Mouse (Mus musculus): ENCODE measurements around the gene Gpld1. TPM values are rescaled to one million over a fixed set of nuclear protein-coding genes. Genes with fewer than 3 reads are reported as not detected.
A peak's percentile ranks its signal among the peaks of the same experiment; 100 is the strongest.

Gpld1 gene
- total RNA-seq (2021), result 10 to 100 TPM; 19.0 to 19.2 TPM

DNA sequence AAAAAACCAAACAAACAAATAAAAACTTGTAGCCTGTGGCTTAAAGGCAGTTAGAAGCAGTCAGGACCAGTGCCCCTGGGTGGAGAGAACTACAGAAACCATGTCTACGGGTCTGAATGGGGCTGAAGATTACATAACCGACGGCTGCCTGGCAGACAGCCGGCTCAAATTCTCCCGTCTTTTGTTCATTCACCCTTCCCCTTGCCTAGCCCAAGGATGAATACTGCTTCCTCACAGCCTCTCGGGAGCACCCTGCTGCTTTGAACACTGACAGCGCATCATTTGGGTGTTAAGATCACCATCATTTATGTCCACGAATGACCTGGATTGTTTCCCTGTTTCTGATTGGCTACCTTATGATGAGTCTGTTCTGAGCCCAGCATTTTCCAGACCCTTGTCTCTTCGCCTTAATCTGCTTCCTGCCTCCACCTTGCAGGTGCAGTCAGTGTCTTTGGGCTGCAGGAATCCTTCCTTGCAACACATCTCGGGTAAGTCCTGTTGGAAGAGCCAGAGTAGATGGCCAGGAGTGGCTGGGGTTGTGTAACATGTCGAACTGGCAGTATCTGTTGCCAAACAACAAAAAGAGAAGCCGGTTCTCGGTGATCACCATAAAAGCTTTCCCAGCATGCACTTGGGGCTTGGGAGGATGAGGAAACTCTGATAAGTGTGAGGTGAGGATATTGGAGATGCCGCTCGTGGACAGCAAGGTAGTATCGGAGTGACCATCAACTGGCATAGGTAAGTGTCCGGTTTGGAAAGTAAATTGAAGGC is at the start of gene Gpld1:
Gene Gpld1 (plus strand): TSS at position 641 of the 771 bp plus-strand sequence.
- intact Hi-C loops (cut with DNase I), result no loop called here
- DNase-seq (ENCODE audit: low spot score in 2 of 2), result no peak

DNA sequence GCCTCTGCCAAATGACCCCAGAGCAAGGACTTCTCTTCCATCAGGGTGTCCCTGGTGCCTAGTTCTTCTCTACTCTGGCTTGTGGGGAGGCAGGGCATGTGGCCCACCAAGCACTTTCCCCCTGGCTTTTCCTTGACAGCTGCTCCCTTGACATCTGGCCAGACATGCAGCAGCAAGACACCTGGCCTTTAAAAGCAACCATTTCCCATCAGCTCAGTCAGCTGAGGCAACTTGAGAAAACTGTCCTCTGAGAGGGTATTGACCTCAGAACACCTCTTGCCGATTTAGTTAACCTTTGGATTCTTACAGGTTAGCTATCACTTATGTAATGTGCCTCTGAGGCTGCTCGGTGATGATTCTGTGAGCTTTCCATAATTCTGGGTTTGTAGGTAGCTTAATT is 49.1 kb upstream of the Gpld1 start:
- intact Hi-C loops (cut with DNase I), result no loop called here
- no peak for DNase-seq (ENCODE audit: low spot score in 2 of 2)

- intact Hi-C loops (cut with DNase I), result no loop called here
- no peak for DNase-seq (ENCODE audit: low spot score in 2 of 2)
These were observed 41.0 kb upstream of the Gpld1 start for GRCm38 (mm10) chr13:24901916-24902315.

- intact Hi-C loops (cut with DNase I), result no loop called here
- DNase-seq (ENCODE audit: low spot score in 2 of 2), result no peak
These were observed 39.5 kb upstream of the Gpld1 start for GRCm38 (mm10) chr13:24903412-24903811.

DNA sequence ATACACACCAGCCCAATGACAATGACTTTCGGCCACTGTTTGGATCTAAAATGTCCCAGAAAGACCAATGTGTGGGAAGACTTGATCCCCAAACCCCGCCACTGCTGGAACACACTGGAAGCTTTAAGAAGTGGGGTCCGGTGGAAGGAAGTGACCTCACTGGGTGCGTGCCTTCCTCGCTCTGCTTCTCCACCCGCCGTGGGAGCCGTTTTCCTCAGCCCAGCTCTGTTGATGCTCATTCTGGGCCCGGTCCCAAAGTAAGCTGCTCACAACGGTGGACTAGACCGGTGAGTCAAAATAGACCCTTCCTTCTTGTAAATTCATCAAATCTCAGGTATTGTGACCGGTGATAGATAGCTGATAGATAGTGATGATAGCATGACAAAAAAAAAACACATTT is 37.5 kb upstream of the Gpld1 start:
- DNase-seq (ENCODE audit: low spot score in 2 of 2), result no peak
- intact Hi-C loops (cut with DNase I), result no loop called here

DNA sequence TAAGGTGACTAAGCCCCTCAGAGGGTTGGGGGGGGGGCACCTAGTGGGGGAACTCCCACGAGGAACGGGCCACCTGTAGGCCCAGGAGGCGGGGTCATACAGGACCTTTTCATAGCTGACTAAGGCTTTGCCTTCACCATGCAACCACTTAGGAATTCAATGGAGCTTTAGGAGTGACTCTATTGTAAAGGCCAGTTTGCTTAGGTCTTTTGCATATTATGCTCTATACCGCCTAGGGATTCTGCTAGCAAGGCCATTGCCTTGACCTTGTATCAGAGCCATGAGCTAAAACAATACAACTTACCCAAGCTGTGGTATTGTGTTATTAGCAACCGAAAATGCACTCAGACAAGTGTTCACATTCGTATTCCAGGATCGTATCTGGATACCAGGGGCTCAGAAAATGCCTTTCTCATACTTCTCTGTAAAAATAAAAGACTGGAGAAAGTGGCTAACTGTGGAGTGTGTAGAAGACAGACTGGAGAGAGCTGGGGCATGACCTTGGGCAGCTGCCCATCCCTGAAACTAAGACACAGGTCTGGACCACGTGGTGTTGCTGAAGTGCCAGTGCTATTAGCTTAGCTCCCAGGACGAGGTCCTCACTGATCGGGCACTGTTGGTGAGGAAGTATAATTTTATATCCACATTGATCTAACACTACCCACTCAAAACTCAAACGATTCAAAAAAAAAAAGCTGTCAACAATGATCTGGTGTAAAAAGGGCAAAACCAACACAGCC is 36.0 kb upstream of the Gpld1 start:
- DNase-seq (ENCODE audit: low spot score in 2 of 2), result no peak
- intact Hi-C loops (cut with DNase I), result no loop called here

- intact Hi-C loops (cut with DNase I), result no loop called here
- no peak for DNase-seq (ENCODE audit: low spot score in 2 of 2)
These were observed 33.8 kb upstream of the Gpld1 start for GRCm38 (mm10) chr13:24909112-24909511.

DNA sequence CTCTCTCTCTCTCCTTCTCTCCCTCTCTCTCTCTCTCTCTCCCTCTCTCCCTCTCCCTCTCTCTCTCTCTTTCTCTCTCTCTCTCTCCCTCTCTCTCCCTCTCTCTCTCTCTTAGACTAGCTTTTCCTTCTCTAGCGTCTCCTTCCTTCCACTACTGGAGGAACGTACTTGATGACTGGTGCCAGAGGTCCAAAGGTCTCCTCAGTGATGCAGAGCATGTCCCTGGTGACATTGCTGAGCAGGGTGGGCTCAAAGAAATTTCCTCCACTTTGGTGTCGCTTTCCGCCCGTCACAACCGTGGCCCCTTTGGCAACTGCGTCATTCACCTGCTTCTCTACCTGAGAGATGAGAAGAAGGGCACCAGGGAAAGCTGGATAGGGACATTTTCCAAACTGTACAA is 29.4 kb upstream of the Gpld1 start:
- DNase-seq (ENCODE audit: low spot score in 2 of 2), result no peak
- intact Hi-C loops (cut with DNase I), result no loop called here

GRCm38 (mm10) chr13:24914915-24915314 is 28.0 kb upstream of the Gpld1 start:
- intact Hi-C loops (cut with DNase I), result no loop called here

DNA sequence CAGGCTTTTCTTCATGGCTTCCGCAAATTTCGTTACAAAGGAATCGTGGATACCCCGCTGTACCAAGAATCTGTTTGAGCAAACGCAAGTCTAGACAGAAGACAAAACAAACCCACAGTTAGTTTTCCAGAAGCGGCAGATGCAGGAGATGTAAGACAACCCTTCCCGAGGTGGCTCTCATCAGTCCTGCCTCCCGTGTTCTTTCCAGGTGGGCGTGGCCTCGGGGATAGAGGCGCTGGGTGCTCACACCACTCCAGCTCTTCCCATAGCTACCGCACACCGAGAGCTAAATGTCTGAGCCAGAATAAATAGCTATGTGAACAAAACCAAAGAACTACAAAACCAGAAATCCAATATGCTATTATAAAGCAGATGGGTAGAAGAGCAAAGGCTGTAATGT is 27.1 kb upstream of the Gpld1 start:
- intact Hi-C loops (cut with DNase I), result no loop called here
- DNase-seq (ENCODE audit: low spot score in 2 of 2), result no peak

More at GRCm38 (mm10) chr13:24914915-24915314, 28.0 kb upstream of the Gpld1 start:
- no peak for DNase-seq (ENCODE audit: low spot score in 2 of 2)

- DNase-seq (ENCODE audit: low spot score in 2 of 2), result no peak
- intact Hi-C loops (cut with DNase I), result no loop called here
These were observed 22.5 kb upstream of the Gpld1 start for GRCm38 (mm10) chr13:24920333-24920977.

DNA sequence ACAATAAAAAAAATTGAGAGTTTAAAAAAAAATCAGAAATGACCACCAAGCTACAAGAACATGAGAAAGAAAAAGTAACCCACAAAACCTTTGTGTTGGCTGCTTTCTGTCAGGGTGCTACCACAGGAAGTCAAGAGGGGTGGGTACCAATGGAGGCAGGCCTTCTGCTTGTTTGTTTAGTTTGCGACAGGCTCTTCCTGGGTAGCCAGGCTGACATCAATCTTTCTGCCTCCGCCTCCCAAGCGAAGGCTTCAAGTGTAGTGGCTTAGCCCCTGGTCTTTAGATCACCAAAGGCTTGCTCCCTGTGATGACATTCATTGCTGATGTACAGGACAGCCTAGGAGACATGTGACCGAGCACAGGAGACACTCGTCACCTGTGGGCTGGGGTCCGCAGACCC is 21.7 kb upstream of the Gpld1 start:
- intact Hi-C loops (cut with DNase I), result no loop called here
- no peak for DNase-seq (ENCODE audit: low spot score in 2 of 2)

GRCm38 (mm10) chr13:24923991-24924390 is 19.0 kb upstream of the Gpld1 start:
- intact Hi-C loops (cut with DNase I), result no loop called here
- no peak for DNase-seq (ENCODE audit: low spot score in 2 of 2)

DNA sequence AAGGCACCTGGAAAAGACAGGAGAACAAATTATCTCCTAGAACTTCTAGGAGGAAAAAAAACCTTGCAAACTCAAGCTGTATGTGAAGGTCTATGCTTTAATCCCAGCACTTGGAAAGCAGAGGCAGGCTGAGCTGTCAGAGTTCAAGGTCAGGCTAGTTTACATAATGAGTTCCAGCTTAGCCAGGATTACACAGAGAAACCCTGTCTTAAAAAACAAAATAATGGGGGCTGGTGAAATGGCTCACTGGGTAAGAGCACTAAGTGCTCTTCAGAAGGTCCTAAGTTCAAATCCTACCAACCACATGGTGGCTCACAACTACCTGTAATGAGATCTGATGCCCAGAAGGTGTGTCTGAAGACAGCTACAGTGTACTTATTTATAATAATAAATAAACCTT is 12.4 kb upstream of the Gpld1 start:
- intact Hi-C loops (cut with DNase I), result no loop called here
- no peak for DNase-seq (ENCODE audit: low spot score in 2 of 2)

DNA sequence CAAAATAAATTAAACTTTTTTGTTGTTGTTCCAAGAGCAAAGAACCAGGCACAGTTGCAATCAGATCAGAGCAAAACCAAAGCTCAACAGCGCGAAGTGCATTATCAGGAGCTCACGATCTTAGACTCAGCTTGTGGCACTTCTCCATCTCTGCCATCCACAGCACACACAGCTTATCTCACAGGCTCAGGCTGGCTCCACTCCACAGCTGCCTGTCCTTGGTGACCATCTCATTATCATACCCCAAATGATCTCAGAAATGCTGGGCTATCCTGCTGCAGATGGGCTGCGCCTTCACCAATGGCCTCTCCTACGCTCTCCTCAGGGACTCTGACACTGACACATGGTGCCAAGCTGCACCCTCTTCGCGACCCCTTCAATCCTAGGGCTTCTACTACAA is 9.8 kb upstream of the Gpld1 start:
- intact Hi-C loops (cut with DNase I), result no loop called here
- no peak for DNase-seq (ENCODE audit: low spot score in 2 of 2)

DNA sequence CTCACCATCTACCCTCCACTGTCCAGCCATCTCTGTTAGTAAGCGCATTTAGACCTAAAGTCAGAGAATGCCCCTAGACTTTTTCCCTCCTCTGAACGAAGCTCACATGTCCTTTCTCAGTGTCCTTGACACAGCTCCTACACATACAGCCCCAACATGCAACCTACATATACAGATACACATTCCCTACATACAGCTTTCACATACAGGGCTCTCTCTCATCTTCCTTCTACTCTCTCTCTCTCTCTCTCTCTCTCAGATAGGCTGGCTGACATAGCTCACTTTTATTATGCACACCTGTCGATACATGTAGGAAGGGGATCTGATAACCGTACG is 6.2 kb upstream of the Gpld1 start:
- DNase-seq (ENCODE audit: low spot score in 2 of 2), result no peak
- intact Hi-C loops (cut with DNase I), result no loop called here

GRCm38 (mm10) chr13:24937108-24937838 is 5.7 kb upstream of the Gpld1 start, which contains the start of gene Aldh5a1:
Gene Aldh5a1 (minus strand): TSS chr13:24937661.
- intact Hi-C loops (cut with DNase I), result no loop called here
- peak; percentile 82 to 83 for DNase-seq (ENCODE audit: low spot score in 2 of 2)

GRCm38 (mm10) chr13:24937839-24938166 is 5.1 kb upstream of the Gpld1 start:
- DNase-seq (ENCODE audit: low spot score in 2 of 2), result no peak
- intact Hi-C loops (cut with DNase I), result loop anchor here (2.0 kb wide), 1 partner anchor 51 kb away; no protein-coding TSS in a partner anchor

DNA sequence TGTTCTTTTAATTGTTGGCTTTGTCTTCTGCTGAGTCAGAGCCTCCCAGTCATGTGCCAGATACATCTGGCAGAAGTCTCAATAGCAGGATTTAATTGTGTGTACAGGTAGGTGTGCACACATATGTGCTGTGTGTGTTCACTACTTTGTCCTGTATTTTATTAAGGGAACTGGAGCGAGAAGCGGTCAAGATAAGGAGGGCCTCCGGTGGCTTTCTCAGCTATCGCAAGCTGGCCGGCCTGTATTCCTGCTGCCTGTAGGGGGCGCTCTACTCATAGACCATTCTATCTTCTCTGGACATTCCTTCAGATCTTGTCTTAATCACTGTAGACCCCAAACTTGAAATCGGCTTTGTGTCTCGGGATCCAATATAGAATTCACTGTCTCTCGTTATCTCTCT is 4.3 kb upstream of the Gpld1 start:
- intact Hi-C loops (cut with DNase I), result loop anchor here (2.0 kb wide), 1 partner anchor 50 kb away; no protein-coding TSS in a partner anchor

GRCm38 (mm10) chr13:24939472-24939871 is 3.5 kb upstream of the Gpld1 start:
- intact Hi-C loops (cut with DNase I), result loop anchor here (2.0 kb wide), 1 partner anchor 49 kb away; no protein-coding TSS in a partner anchor
- DNase-seq (ENCODE audit: low spot score in 2 of 2), result no peak

More for the DNA sequence above, 4.3 kb upstream of the Gpld1 start:
- DNase-seq (ENCODE audit: low spot score in 2 of 2), result peak; percentile 60 to 76
